Mouse (Mus musculus) bone marrow macrophage, adult 2 months (primary cell): ENCODE data around the gene Gm10577.

Experiments used
- CTCF ChIP-seq: IDR thresholded peaks from 2 replicates; pipeline ENCODE4 v1.5.1; 2012; ENCODE audit warnings: low read depth, mild to moderate bottlenecking, low read length, moderate library complexity
- POLR2A ChIP-seq: IDR thresholded peaks from 2 replicates; pipeline ENCODE4 v1.6.1; 2012; ENCODE audit warnings: mild to moderate bottlenecking, low read depth, low read length, borderline replicate concordance

DNA sequence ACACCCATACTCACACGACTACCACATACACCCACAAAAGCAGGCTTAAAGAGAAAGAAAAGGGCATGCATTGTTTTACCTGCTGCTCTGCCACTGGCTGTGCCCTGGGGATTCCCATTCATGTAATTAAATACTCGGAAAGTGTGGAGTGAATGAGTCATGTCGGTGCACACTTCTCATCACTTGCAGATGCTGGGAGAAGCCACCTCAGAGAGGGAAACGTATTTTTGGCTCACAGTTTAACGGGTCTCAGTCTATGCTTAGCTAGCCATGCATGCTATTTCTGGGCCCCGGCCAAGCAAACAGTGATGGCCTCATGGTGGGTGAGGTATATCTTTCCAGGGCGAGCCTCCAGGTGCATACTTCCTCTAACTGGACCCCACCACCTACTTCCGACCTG is 21.6 kb downstream of the Gm10577 start:
- TF ChIP-seq CTCF = no peak
- no peak for TF ChIP-seq POLR2A
